Mouse (Mus musculus): Measurements from ENCODE around the gene Cib4.

- no peak for TF ChIP-seq CTCF (IDR thresholded peaks at IDR 0.05; ENCODE audit: low read depth)
- no peak for TF ChIP-seq EP300 (IDR thresholded peaks at IDR 0.05; ENCODE audit: low read depth)
Measured at GRCm38 (mm10) chr5:30534637-30535036, 11.0 kb downstream of the Cib4 start.
